Mouse (Mus musculus): Measurements from ENCODE around the gene Oxsr1. TPM values are rescaled to one million over a fixed set of nuclear protein-coding genes. Genes with fewer than 3 reads are reported as not detected.

Gene Oxsr1
- polyA plus RNA-seq, 1 experiment from 2014 or later: 7.9 TPM

DNA sequence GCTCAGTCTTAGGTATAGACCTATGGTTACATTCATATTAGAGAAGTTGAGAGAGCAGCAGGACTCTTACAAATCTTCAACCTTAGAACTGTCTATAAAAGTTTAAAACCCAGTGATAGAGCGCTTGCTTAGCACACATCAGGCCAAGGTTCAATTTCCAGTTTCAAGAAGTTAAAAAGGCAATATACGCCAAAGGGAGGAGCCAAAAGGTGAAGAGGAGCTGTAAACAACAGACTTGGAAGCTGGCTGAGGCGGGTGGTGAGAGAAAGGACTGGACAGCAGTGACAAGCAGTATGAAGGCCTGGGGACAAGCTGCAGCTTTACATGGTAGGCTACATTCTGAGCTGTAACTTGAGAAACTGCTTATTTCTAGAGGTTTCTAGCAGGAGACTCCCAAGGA is 23.7 kb downstream of the Oxsr1 start:
- WGBS: 40% methylated on average over 3 of the region's 3 CpGs
- TF ChIP-seq CTCF (IDR thresholded peaks at IDR 0.05; ENCODE audit: low read depth): no peak
- H3K9ac ChIP-seq (ENCODE audit: low read depth, low read length): no peak overlapping the region
- H3K4me3 ChIP-seq (ENCODE audit: low read depth, low read length): no peak overlapping the region
- H3K4me1 ChIP-seq (replicated peaks; ENCODE audit: control insufficient read depth, insufficient read depth, low read length): no peaks in the 10 kb centered on the region
- H3K27ac ChIP-seq (ENCODE audit: low read depth, low read length): peak overlapping the region; percentile 54; the same call in 1 of the 2 replicates
- H3K36me3 ChIP-seq (ENCODE audit: control insufficient read depth, insufficient read depth): peaks cover 12% of the 10 kb centered on the region
- H3K27me3 ChIP-seq (replicated peaks; ENCODE audit: control insufficient read depth, insufficient read depth, low read length): no peaks in the 10 kb centered on the region
- H3K4me2 ChIP-seq (replicated peaks; ENCODE audit: low read depth): peak overlapping the region; percentile 27; the same call in 1 of the 2 replicates
- peak; percentile 53; the same call in 1 of the 2 replicates for ATAC-seq
- no peaks in the 10 kb centered on the region for H3K9me3 ChIP-seq (ENCODE audit: control insufficient read depth)

DNA sequence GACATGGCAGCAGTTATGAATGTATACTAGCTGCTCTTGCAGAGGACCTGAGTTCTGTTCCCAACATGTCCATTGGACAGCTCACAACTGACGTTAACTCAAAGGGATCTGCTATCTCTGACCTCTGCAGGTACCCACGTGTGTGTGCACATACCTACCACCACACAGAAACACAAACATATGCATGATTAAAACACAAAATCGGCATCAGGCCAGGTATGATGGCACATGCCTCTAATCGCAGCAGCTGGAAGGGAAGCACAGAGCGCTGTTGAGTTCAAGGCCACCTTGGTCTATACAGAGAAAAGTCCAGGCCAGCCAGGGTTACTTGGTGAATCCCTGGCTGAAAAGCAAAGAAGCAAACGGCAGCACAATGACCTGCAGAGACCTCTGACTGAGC is 24.5 kb downstream of the Oxsr1 start:
- Histone ChIP-seq H3K27me3 (replicated peaks; ENCODE audit: control insufficient read depth, insufficient read depth, low read length) (no peaks in the 10 kb centered on the region), H3K9ac (ENCODE audit: low read depth, low read length) (no peak overlapping the region), H3K27ac (ENCODE audit: low read depth, low read length) (no peak overlapping the region), H3K4me2 (replicated peaks; ENCODE audit: low read depth) (no peak overlapping the region), H3K36me3 (ENCODE audit: control insufficient read depth, insufficient read depth) (peaks cover 6% of the 10 kb centered on the region), H3K4me1 (replicated peaks; ENCODE audit: control insufficient read depth, insufficient read depth, low read length) (no peaks in the 10 kb centered on the region), H3K4me3 (ENCODE audit: low read depth, low read length) (no peak overlapping the region), H3K9me3 (ENCODE audit: control insufficient read depth) (no peaks in the 10 kb centered on the region)
- TF ChIP-seq CTCF (IDR thresholded peaks at IDR 0.05; ENCODE audit: low read depth): no peak
- ATAC-seq: no peak
- 73% methylated on average over 6 of the region's 6 CpGs for WGBS

DNA sequence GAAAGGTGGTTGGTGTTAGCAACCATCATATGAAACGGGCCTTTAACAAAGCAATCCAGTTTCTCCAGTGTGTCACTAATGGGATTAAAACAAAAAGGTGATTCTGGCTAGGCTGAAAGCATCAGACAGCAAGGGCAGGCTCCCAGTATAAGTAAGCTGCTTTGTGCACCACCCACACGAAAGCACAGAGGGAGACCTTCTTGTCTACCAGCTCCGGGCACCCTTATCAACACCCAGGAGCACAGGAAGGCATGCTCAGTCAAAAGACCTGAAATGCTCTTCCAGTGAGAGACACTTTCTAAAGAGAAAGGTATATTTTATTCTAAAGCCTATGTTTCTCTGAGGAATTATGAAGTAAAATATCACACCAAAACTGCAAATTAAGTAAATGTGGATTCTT is 31.4 kb downstream of the Oxsr1 start:
- Histone ChIP-seq H3K4me1 (replicated peaks; ENCODE audit: control insufficient read depth, insufficient read depth, low read length) (no peaks in the 10 kb centered on the region), H3K36me3 (ENCODE audit: control insufficient read depth, insufficient read depth) (peaks cover 15% of the 10 kb centered on the region; the same call in 1 of the 2 replicates), H3K9ac (ENCODE audit: low read depth, low read length) (no peak overlapping the region), H3K27ac (ENCODE audit: low read depth, low read length) (no peak overlapping the region), H3K4me3 (ENCODE audit: low read depth, low read length) (no peak overlapping the region), H3K27me3 (replicated peaks; ENCODE audit: control insufficient read depth, insufficient read depth, low read length) (no peaks in the 10 kb centered on the region), H3K4me2 (replicated peaks; ENCODE audit: low read depth) (no peak overlapping the region), H3K9me3 (ENCODE audit: control insufficient read depth) (no peaks in the 10 kb centered on the region)
- WGBS: 92% methylated on average over 3 of the region's 3 CpGs
- ATAC-seq: no peak
- no peak for TF ChIP-seq CTCF (IDR thresholded peaks at IDR 0.05; ENCODE audit: low read depth)

DNA sequence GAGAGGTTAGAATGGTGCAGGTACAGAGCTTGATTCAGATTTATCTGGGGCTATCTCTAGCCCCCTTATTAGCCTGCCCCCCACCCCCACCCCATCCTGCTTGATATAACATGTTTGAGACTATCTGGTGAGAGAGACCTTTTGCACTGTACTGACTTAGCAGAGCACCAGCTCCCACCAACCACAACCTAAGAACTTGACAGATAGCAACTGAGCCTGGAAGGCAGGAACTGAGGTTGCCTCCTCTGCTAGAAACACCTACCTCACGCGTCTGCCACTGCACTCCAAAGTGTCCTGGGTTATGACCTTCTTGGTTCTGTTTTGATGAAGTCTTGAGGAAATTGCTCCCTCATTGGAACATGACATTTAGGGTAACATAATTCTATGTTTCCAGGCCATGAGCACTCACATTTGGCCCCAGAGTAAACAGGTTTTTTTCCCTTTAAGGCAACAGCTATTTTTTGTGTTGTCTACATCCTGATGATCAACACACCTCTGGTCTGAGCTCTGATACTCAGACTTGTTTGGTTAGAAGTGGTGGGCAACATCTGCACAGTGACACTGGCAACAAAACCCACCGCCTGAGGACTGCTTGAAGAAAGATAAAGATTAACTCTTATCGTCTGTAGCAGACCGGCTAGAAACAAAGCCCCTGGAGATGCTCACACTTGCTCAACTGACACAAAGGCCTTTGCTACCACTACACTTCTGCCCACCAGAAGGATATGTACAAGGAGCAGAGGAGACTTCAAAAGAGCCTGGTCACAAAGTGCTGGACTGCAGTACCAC is 41.1 kb downstream of the Oxsr1 start:
- Histone ChIP-seq H3K36me3 (ENCODE audit: control insufficient read depth, insufficient read depth) (peaks cover 27% of the 10 kb centered on the region), H3K9ac (ENCODE audit: low read depth, low read length) (no peak overlapping the region), H3K4me3 (ENCODE audit: low read depth, low read length) (no peak overlapping the region), H3K27me3 (replicated peaks; ENCODE audit: control insufficient read depth, insufficient read depth, low read length) (no peaks in the 10 kb centered on the region), H3K9me3 (ENCODE audit: control insufficient read depth) (no peaks in the 10 kb centered on the region), H3K4me2 (replicated peaks; ENCODE audit: low read depth) (no peak overlapping the region), H3K4me1 (replicated peaks; ENCODE audit: control insufficient read depth, insufficient read depth, low read length) (no peaks in the 10 kb centered on the region), H3K27ac (ENCODE audit: low read depth, low read length) (no peak overlapping the region)
- no peak for TF ChIP-seq CTCF (IDR thresholded peaks at IDR 0.05; ENCODE audit: low read depth)
- 73% methylated on average over 5 of the region's 5 CpGs for whole genome bisulfite sequencing
- no peak for ATAC-seq

DNA sequence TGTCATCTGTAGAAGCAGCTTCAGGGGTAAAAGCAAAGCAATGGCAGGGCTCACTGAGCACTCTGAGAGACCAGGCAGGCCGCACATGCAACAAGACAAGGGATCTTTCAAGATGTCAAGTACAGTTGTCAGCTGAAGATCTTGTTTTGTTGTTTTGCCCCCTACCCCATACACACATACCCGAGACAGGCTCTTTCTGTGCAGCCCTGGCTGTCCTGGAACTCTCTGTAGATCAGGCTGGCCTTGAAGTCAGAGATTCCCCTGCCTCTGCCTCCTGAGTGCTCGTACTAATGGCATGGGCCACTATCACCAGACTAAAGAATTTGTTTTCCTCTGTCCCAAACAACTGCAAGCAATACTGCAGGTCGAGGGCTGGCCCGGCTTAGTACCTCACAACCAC is 44.2 kb downstream of the Oxsr1 start:
- no peaks in the 10 kb centered on the region for H3K4me1 ChIP-seq (replicated peaks; ENCODE audit: control insufficient read depth, insufficient read depth, low read length)
- H3K4me3 ChIP-seq (ENCODE audit: low read depth, low read length): no peak overlapping the region
- H3K36me3 ChIP-seq (ENCODE audit: control insufficient read depth, insufficient read depth): peaks cover 15% of the 10 kb centered on the region
- H3K27ac ChIP-seq (ENCODE audit: low read depth, low read length): no peak overlapping the region
- 92% methylated on average over 5 of the region's 5 CpGs for WGBS
- H3K9me3 ChIP-seq (ENCODE audit: control insufficient read depth): no peaks in the 10 kb centered on the region
- no peak overlapping the region for H3K9ac ChIP-seq (ENCODE audit: low read depth, low read length)
- no peak for TF ChIP-seq CTCF (IDR thresholded peaks at IDR 0.05; ENCODE audit: low read depth)
- no peaks in the 10 kb centered on the region for H3K27me3 ChIP-seq (replicated peaks; ENCODE audit: control insufficient read depth, insufficient read depth, low read length)
- H3K4me2 ChIP-seq (replicated peaks; ENCODE audit: low read depth): no peak overlapping the region
- no peak for ATAC-seq

DNA sequence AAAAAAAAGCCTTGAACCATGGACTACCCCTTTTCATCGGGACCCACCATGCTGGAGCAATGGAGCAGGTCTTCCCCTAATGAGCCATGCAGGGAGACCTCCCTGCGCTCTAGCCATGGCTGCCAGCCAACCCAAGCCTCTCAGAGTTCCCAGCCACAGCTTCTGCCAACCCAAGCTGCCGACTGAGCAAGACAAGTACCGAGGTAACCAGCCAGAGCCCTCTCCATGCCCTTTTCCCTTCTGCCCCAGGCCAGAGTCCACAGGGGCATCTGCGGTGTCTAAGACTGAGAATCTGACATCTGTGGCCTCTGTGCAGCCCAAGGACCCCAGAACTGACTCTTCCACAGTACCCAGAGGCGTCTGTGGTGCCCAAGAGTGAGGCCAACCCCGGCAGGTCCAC is 45.9 kb downstream of the Oxsr1 start:
- no peak for ATAC-seq

More for the DNA sequence above, 45.9 kb downstream of the Oxsr1 start:
- Histone ChIP-seq H3K4me1 (replicated peaks; ENCODE audit: control insufficient read depth, insufficient read depth, low read length) (no peaks in the 10 kb centered on the region), H3K27me3 (replicated peaks; ENCODE audit: control insufficient read depth, insufficient read depth, low read length) (no peaks in the 10 kb centered on the region), H3K27ac (ENCODE audit: low read depth, low read length) (no peak overlapping the region), H3K4me3 (ENCODE audit: low read depth, low read length) (no peak overlapping the region), H3K9me3 (ENCODE audit: control insufficient read depth) (no peaks in the 10 kb centered on the region), H3K36me3 (ENCODE audit: control insufficient read depth, insufficient read depth) (peaks cover 5% of the 10 kb centered on the region), H3K9ac (ENCODE audit: low read depth, low read length) (no peak overlapping the region), H3K4me2 (replicated peaks; ENCODE audit: low read depth) (no peak overlapping the region)
- no peak for TF ChIP-seq CTCF (IDR thresholded peaks at IDR 0.05; ENCODE audit: low read depth)
- WGBS: 71% methylated on average over 7 of the region's 7 CpGs
